Mouse (Mus musculus) forebrain, embryonic 11.5 days (tissue): Measurements from ENCODE around the gene Gtf2h3. TPM values are rescaled to one million over a fixed set of nuclear protein-coding genes. Genes with fewer than 3 reads are reported as not detected.

Experiments used
- ATAC-seq: fragments of 200-750 bp; cut with Nextera tagmentation; replicated peaks from 2 replicates; pipeline ENCODE4 v1.8.0; 2017; ENCODE audit warnings: moderate TSS enrichment; ENCODE audit not compliant: low FRiP score
- DNase-seq: peaks from one replicate; pipeline ENCODE4 v3.0.0-alpha.2; 2017; ENCODE audit warnings: low spot score
- H3K27ac ChIP-seq: fragments of 300-500 bp; sonication (generic); 2 replicates; pipeline ENCODE4 v1.5.1; 2014; ENCODE audit warnings: low read depth, low read length
- H3K27me3 ChIP-seq: fragments of 300-500 bp; sonication (generic); 2 replicates; pipeline ENCODE4 v1.6.1; 2014; ENCODE audit warnings: mild to moderate bottlenecking, low read length, mixed read lengths; ENCODE audit not compliant: control insufficient read depth, insufficient read depth
- H3K36me3 ChIP-seq: fragments of 300-500 bp; sonication (generic); 2 replicates; pipeline ENCODE4 v1.6.1; 2014; ENCODE audit warnings: mild to moderate bottlenecking, low read length, moderate library complexity, mixed read lengths; ENCODE audit not compliant: control insufficient read depth, insufficient read depth
- H3K4me1 ChIP-seq: fragments of 300-500 bp; sonication (generic); replicated peaks from 2 replicates; pipeline ENCODE4 v1.6.1; 2014; ENCODE audit warnings: low read length, mixed read lengths; ENCODE audit not compliant: control insufficient read depth, insufficient read depth
- H3K4me2 ChIP-seq: fragments of 300-500 bp; sonication (generic); 2 replicates; pipeline ENCODE4 v1.6.1; 2014; ENCODE audit warnings: low read depth, mild to moderate bottlenecking, low read length, moderate library complexity, mixed read lengths; ENCODE audit not compliant: severe bottlenecking
- H3K4me3 ChIP-seq: fragments of 300-500 bp; sonication (generic); 2 replicates; pipeline ENCODE4 v1.5.1; 2014; ENCODE audit warnings: low read depth, low read length
- H3K9ac ChIP-seq: fragments of 300-500 bp; sonication (generic); 2 replicates; pipeline ENCODE4 v1.6.1; 2014; ENCODE audit warnings: low read length
- H3K9me3 ChIP-seq: fragments of 300-500 bp; sonication (generic); 2 replicates; pipeline ENCODE4 v1.6.1; 2016; ENCODE audit warnings: low read length, mixed read lengths; ENCODE audit not compliant: control insufficient read depth
- WGBS: fragments of 180-500 bp; shearing (Covaris S2); extraction: QIAGEN DNeasy Blood & Tissue Kit; methylation state at CpG from one replicate; pipeline ENCODE4 v1.1.7; 2014; 5-methylcytosine and 5-hydroxymethylcytosine counted together
- polyA plus RNA-seq: library from polyadenylated mRNA; unstranded; fragments of >200 nt; fragmentation: Nextera tagmentation; extraction: Ambion mirVana; gene quantifications from 2 replicates; pipeline ENCODE4 v1.2.1, GENCODE M21; 2014

The Gtf2h3 gene
- polyA plus RNA-seq, 1 experiment from 2014 or later: 83.2 TPM

GRCm38 (mm10) chr5:124552558-124553307 lies 26.2 kb upstream of the Gtf2h3 start, which contains the start of gene Ddx55:
Gene Ddx55 (plus strand): TSS chr5:124552864.
- under 1% methylated on average over 63 of the region's 66 CpGs for WGBS
- ATAC-seq: peak; percentile 84
- Histone ChIP-seq H3K4me1 (no peaks in the 10 kb centered on the region), H3K9ac (peak within 1 kb of the TSS; percentile 79), H3K9me3 (no peaks in the 10 kb centered on the region), H3K4me3 (peak within 1 kb of the TSS; percentile 85), H3K36me3 (peaks cover 4% of the 10 kb centered on the region), H3K27ac (peak within 1 kb of the TSS; percentile 68), H3K4me2 (peak within 1 kb of the TSS; percentile 74), H3K27me3 (no peaks in the 10 kb centered on the region)
- peak; percentile 94 for DNase-seq

- no peaks in the 10 kb centered on the region for H3K4me1 ChIP-seq
- peak overlapping the region; percentile 74; the same call in 1 of the 2 replicates for H3K4me2 ChIP-seq
- DNase-seq (no peak), ATAC-seq (no peak)
- no peaks in the 10 kb centered on the region for H3K27me3 ChIP-seq
- 65% methylated on average over 6 of the region's 6 CpGs for WGBS
- H3K9ac ChIP-seq: no peak overlapping the region
- peak overlapping the region; percentile 85; the same call in 1 of the 2 replicates for H3K4me3 ChIP-seq
- H3K36me3 ChIP-seq: peaks cover 3% of the 10 kb centered on the region
- no peak overlapping the region for H3K27ac ChIP-seq
- no peaks in the 10 kb centered on the region for H3K9me3 ChIP-seq
Measured at GRCm38 (mm10) chr5:124553607-124554006, 25.3 kb upstream of the Gtf2h3 start.

GRCm38 (mm10) chr5:124555145-124555544 lies 23.8 kb upstream of the Gtf2h3 start:
- no peaks in the 10 kb centered on the region for H3K27me3 ChIP-seq
- WGBS: 83% methylated on average over 1 of the region's 1 CpGs

GRCm38 (mm10) chr5:124571068-124571467 lies 7.9 kb upstream of the Gtf2h3 start:
- no peak overlapping the region for H3K4me2 ChIP-seq
- DNase-seq: no peak
- H3K27ac ChIP-seq: no peak overlapping the region
- no peak overlapping the region for H3K9ac ChIP-seq
- H3K36me3 ChIP-seq: peaks cover 18% of the 10 kb centered on the region
- WGBS: 86% methylated on average over 12 of the region's 12 CpGs
- H3K4me3 ChIP-seq: no peak overlapping the region
- no peak for ATAC-seq
- H3K27me3 ChIP-seq: no peaks in the 10 kb centered on the region
- H3K9me3 ChIP-seq: no peaks in the 10 kb centered on the region
- no peaks in the 10 kb centered on the region for H3K4me1 ChIP-seq

More at GRCm38 (mm10) chr5:124555145-124555544, 23.8 kb upstream of the Gtf2h3 start:
- H3K9me3 ChIP-seq: no peaks in the 10 kb centered on the region
- H3K4me2 ChIP-seq: no peak overlapping the region
- no peak overlapping the region for H3K27ac ChIP-seq
- ATAC-seq (no peak), DNase-seq (no peak)
- H3K4me3 ChIP-seq: no peak overlapping the region
- H3K4me1 ChIP-seq: no peaks in the 10 kb centered on the region
- H3K36me3 ChIP-seq: peaks cover 9% of the 10 kb centered on the region
- no peak overlapping the region for H3K9ac ChIP-seq

- H3K36me3 ChIP-seq: peaks cover 12% of the 10 kb centered on the region
Measured at GRCm38 (mm10) chr5:124575467-124575866, 3.5 kb upstream of the Gtf2h3 start.

GRCm38 (mm10) chr5:124582515-124582914 lies 3.6 kb downstream of the Gtf2h3 start:
- no peak overlapping the region for H3K9ac ChIP-seq
- H3K4me3 ChIP-seq: no peak overlapping the region
- ATAC-seq (no peak), DNase-seq (no peak)
- H3K9me3 ChIP-seq: no peaks in the 10 kb centered on the region
- no peak overlapping the region for H3K27ac ChIP-seq
- peaks cover 3% of the 10 kb centered on the region; the same call in 1 of the 2 replicates for H3K36me3 ChIP-seq
- H3K27me3 ChIP-seq: no peaks in the 10 kb centered on the region
- 94% methylated on average over 5 of the region's 5 CpGs for WGBS
- no peak overlapping the region for H3K4me2 ChIP-seq
- H3K4me1 ChIP-seq: peaks cover 10% of the 10 kb centered on the region

More at GRCm38 (mm10) chr5:124575467-124575866, 3.5 kb upstream of the Gtf2h3 start:
- no peak overlapping the region for H3K9ac ChIP-seq
- ATAC-seq (no peak), DNase-seq (no peak)
- H3K4me2 ChIP-seq: no peak overlapping the region
- H3K27ac ChIP-seq: no peak overlapping the region
- H3K4me1 ChIP-seq: peaks cover 10% of the 10 kb centered on the region
- no peaks in the 10 kb centered on the region for H3K27me3 ChIP-seq
- WGBS: 97% methylated on average over 7 of the region's 7 CpGs
- no peaks in the 10 kb centered on the region for H3K9me3 ChIP-seq
- H3K4me3 ChIP-seq: no peak overlapping the region

- Histone ChIP-seq H3K4me2 (no peak overlapping the region), H3K27me3 (no peaks in the 10 kb centered on the region), H3K4me1 (no peaks in the 10 kb centered on the region), H3K9ac (no peak overlapping the region), H3K36me3 (peaks cover 5% of the 10 kb centered on the region; the same call in 1 of the 2 replicates), H3K27ac (no peak overlapping the region), H3K9me3 (no peaks in the 10 kb centered on the region), H3K4me3 (no peak overlapping the region)
- no peak for DNase-seq
- WGBS: 95% methylated on average over 3 of the region's 3 CpGs
- ATAC-seq: no peak
Measured at GRCm38 (mm10) chr5:124592768-124593167, 13.8 kb downstream of the Gtf2h3 start.

GRCm38 (mm10) chr5:124598224-124599174 lies 19.6 kb downstream of the Gtf2h3 start:
- peak; percentile 93 for DNase-seq
- peak overlapping the region; percentile 79 for H3K4me2 ChIP-seq
- 7% methylated on average over 30 of the region's 30 CpGs for WGBS
- no peaks in the 10 kb centered on the region for H3K4me1 ChIP-seq
- peak; percentile 100 for ATAC-seq
- H3K9me3 ChIP-seq: no peaks in the 10 kb centered on the region
- H3K27me3 ChIP-seq: no peaks in the 10 kb centered on the region
- H3K9ac ChIP-seq: peak overlapping the region; percentile 78
- H3K27ac ChIP-seq: no peak overlapping the region
- peaks cover 2% of the 10 kb centered on the region; the same call in 1 of the 2 replicates for H3K36me3 ChIP-seq
- H3K4me3 ChIP-seq: peak overlapping the region; percentile 93
